Mouse (Mus musculus) megakaryocyte, embryonic 14.5 days (primary cell): ENCODE data around the gene Ager.

Experiments used
- FLI1 ChIP-seq: IDR thresholded peaks from 2 replicates; pipeline ENCODE4 v1.6.1; 2012; ENCODE audit warnings: low read length, inconsistent platforms, mixed read lengths
- GATA1 ChIP-seq: IDR thresholded peaks from 3 replicates; pipeline ENCODE4 v1.6.1; 2012; ENCODE audit warnings: mixed read lengths, low read length, inconsistent platforms, borderline replicate concordance

- TF ChIP-seq GATA1 = no peak
- no peak for TF ChIP-seq FLI1
These were observed 8.0 kb upstream of the Ager start, which contains the start of gene Gpsm3 for GRCm38 (mm10) chr17:34589681-34590101.
